Mouse (Mus musculus) C3H10T1/2 (cell line): Measurements from ENCODE around the gene Zfp871. TPM values are rescaled to one million over a fixed set of nuclear protein-coding genes. Genes with fewer than 3 reads are reported as not detected.

ENCODE experiments used
- polyA plus RNA-seq, 2 experiments: library from polyadenylated mRNA; unstranded; fragments of >200 nt; fragmentation: generic; extraction: Trizol; gene quantifications; one replicate each; pipeline ENCODE4 v1.2.1; 2012; ENCODE audit warnings: missing spikeins in 2 of 2

Gene Zfp871
- polyA plus RNA-seq = 1 to 10 TPM in 1 of 2 experiments, under 1 TPM in 1; 0.13 to 2.0 TPM

DNA sequence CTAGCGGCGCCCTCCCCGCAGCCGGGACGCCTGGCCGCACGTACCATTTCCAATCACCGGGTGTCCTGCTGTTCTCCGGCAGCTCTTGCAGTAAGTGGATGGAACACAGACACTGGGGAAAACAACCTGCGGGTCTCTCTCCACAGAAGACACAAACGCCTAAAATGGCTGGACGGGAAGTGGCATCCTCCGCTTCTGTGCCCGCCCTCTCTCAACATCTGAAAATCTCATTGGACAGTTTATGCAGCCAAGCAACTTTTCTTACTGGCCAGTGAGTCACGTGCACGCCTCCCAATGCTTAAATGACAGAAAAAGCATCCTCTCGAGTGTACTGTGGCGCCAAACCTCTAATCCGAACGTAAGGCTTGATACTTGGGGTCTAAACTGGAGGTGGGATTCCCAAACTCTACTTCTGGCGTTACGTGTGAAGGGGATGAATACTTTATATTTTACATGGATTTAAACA lies at the start of gene Zfp871:
Gene Zfp871 (minus strand): TSS at position 194 of the 466 bp plus-strand sequence.

DNA sequence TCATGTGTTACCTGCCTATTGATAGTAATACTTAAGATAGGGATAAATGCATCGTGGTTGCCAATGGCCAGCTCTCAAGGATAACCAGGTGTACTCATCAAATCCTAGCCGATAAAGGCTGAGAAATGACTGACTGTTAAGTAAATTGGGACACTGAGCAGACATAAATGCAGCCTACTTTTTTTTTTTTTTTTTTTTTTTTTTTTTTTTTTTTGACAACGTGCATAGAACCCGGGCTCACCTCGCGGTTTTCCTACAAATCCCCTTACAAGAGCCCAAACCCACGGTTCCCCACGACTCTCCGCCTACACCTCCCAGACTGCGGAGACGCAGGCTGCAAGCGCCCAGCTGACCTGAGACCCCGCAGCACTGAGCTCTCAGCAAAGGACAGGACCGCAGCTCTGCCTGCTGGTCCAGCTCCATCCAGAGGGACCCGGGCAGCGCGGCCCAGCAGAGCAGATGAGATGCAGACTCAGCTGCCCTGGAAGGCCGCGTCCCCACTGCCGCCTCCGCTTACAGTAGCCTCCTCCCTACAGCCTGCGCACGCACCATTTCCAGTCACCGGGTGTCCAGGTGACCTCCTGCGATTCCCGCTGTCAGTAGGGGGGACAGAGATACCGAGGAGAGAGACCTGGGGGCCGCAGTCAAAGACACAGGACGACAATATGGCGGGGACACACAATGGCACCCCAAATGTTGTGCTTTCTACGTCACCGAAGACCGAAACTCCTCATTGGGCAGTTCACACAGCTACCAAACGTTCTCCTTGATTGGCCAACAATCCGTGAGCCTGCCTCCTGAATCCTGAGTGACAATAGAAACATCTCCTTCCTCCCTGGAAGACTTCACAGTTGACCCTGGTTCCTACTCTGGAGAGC lies 41.7 kb upstream of the Zfp871 start, which contains the start of gene Zfp799:
Gene Zfp799 (minus strand): TSS at position 722 of the 878 bp plus-strand sequence.

DNA sequence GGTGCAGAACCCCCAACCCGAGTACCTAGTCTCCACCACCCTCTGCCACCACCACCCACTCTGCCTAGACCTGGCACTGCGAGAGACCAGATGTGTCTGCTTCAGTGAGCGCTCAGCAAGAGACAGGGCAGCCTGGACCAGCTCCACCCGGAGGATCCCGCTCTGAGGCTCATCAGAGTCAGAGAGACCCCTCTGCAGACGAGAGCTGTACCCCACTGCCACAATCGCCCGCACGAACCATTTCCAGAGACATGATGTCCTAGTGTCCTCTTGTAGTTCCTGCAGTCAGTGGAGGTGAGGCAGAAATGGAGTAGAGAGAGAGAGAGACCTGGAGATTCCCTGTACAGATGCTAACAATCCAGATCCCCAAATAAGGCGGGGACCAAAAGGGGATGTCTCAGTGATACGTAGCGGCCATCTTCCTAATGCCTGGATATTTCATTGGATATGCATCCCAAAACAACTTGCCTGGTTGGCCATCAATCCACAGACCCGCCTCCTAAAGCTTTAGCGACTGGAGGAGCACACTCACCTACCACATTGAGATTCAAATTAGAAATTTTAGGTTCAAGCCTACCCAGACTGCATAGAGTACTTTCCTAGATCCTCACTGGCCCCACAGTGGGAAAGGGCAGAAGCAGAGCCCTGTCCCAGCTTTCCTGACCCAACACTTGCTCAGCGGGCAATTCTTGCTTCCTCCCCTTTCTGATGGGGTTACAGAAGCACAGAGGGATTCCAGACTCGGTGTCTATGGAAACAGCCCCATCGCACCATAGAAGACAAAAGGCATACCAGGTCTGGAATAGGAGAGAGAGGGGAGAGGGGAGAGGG lies 21.7 kb upstream of the Zfp871 start, which contains the start of gene Zfp811:
Gene Zfp811 (minus strand): TSS at position 388 of the 831 bp plus-strand sequence.

Other genes with a start within 250 kb of the Zfp871 start
- gene Cyp4f37, start 167.0 kb downstream of the Zfp871 start, polyA plus RNA-seq = not detected
- not detected for gene Cyp4f40, start 129.4 kb downstream of the Zfp871 start, polyA plus RNA-seq
- not detected for gene Cyp4f15, start 102.7 kb downstream of the Zfp871 start, polyA plus RNA-seq
- under 1 TPM in 1 of 2 experiments, not detected in 1; 0.21 TPM for gene Zfp811, start 21.6 kb upstream of the Zfp871 start, polyA plus RNA-seq
- gene Zfp799, start 42.0 kb upstream of the Zfp871 start, polyA plus RNA-seq = 1 to 10 TPM in 1 of 2 experiments, under 1 TPM in 1; 0.15 to 2.8 TPM
- gene Zfp870, start 103.4 kb upstream of the Zfp871 start, polyA plus RNA-seq = 1 to 10 TPM in 1 of 2 experiments, under 1 TPM in 1; 0.12 to 2.0 TPM
- gene Cyp4f14, start 129.1 kb upstream of the Zfp871 start, polyA plus RNA-seq = 1 to 10 TPM in 1 of 2 experiments, under 1 TPM in 1; 0.01 to 2.3 TPM
- gene Cyp4f13, start 159.1 kb upstream of the Zfp871 start, polyA plus RNA-seq = 10 to 100 TPM in 1 of 2 experiments, 1 to 10 TPM in 1; 4.0 to 27.3 TPM
- 1 to 10 TPM in 1 of 2 experiments, under 1 TPM in 1; 0.11 to 1.1 TPM for gene Zfp472, start 177.5 kb upstream of the Zfp871 start, polyA plus RNA-seq
- gene Zfp952, start 204.8 kb upstream of the Zfp871 start, polyA plus RNA-seq = 1 to 10 TPM in 1 of 2 experiments, under 1 TPM in 1; 0.13 to 3.9 TPM
- 1 to 10 TPM in 1 of 2 experiments, under 1 TPM in 1; 0.06 to 1.1 TPM for gene Zfp763, start 245.1 kb upstream of the Zfp871 start, polyA plus RNA-seq